ENCODE assay signal across 18 mouse cellular contexts in genomic region chr15:27790699-27791098, GRCm38 (mm10).
DNase-seq lines count a peak whose midpoint lies in the region; ATAC-seq and TF ChIP-seq lines count a peak whose summit lies in the region.
"Had no signal": no experiment of that assay in that cellular context is flagged by ENCODE, and none has a peak within 500 bp of the region (broad histone marks: within the 10 kb centered on the region; RNA-seq: fewer than 3 reads in every experiment).

No protein-coding gene starts in this region.

- intact Hi-C loops in left cerebral cortex, adult 2 months (cut with DNase I), result no loop called here
- intact Hi-C loops in gastrocnemius, postnatal 36 days (cut with DNase I), result no loop called here

- peak; percentile 42 for ATAC-seq in frontal cortex, adult (ENCODE audit: low TSS enrichment)
- ATAC-seq: forebrain, embryonic 15.5 days had no signal

- H3K4me3 ChIP-seq in left cerebral cortex, adult 2 months, result no peak overlapping the region
- H3K4me3 ChIP-seq in cortical plate, adult 2 months (ENCODE audit: insufficient read depth, low read length), result no peak overlapping the region
- no peak overlapping the region for H3K4me3 ChIP-seq in olfactory bulb, adult 2 months (ENCODE audit: insufficient read depth, low read depth, low read length)
- H3K4me3 ChIP-seq: forebrain, embryonic 15.5 days; heart, embryonic 10.5 days; hindbrain, embryonic 13.5 days had no signal

- DNase-seq in frontal cortex, postnatal 14 days (ENCODE audit: low spot score in 2 of 2), result no peak
- peak in 1 of 2 experiments; percentile 15 for DNase-seq in left cerebral cortex, adult 2 months (ENCODE audit: extremely low spot score in 1 of 2, low spot score in 2 of 2)
- DNase-seq in left cerebral cortex, adult 9 months (ENCODE audit: low spot score in 2 of 2), result no peak
- no peak for DNase-seq in lung, adult 18-20 months
- no peak for DNase-seq in gastrocnemius, postnatal 36 days
- DNase-seq: adrenal gland, postnatal 10 days; cerebellum, adult 11-12 months; cerebellum, adult 9-10 months; cerebellum, postnatal 36 days; heart, adult 18-20 months; heart, postnatal 10 days; heart, postnatal 4 days had no signal

- H3K27ac ChIP-seq in left cerebral cortex, adult 2 months, result peak overlapping the region; percentile 95
- no peak overlapping the region; the same call in 1 of the 2 replicates for H3K27ac ChIP-seq in cortical plate, adult 2 months (ENCODE audit: insufficient read depth, low read length)
- peak overlapping the region; percentile 94; the same call in 1 of the 2 replicates for H3K27ac ChIP-seq in olfactory bulb, adult 2 months (ENCODE audit: insufficient read depth, low read depth, low read length)

- WGBS in olfactory bulb, adult 2 months, result 40% methylated on average over 6 of the region's 6 CpGs

- H3K4me1 ChIP-seq in cortical plate, adult 2 months (ENCODE audit: control insufficient read depth, insufficient read depth, low read length), result peaks cover 18% of the 10 kb centered on the region
- peaks cover 33% of the 10 kb centered on the region for H3K4me1 ChIP-seq in olfactory bulb, adult 2 months (ENCODE audit: control insufficient read depth, insufficient read depth, low read length)

- 0 out of 2 replicates have a peak, but pooled peaks have one; percentile 35 for TF ChIP-seq POLR2A in cortical plate, adult 2 months (IDR thresholded peaks at IDR 0.05; ENCODE audit: extremely low read depth, insufficient read depth, low read length)
- no peak for TF ChIP-seq POLR2A in olfactory bulb, adult 2 months (IDR thresholded peaks at IDR 0.05; ENCODE audit: insufficient read depth, low read depth, low read length)

- no peak for TF ChIP-seq CTCF in left cerebral cortex, adult 2 months (IDR thresholded peaks at IDR 0.05)
- no peak for TF ChIP-seq CTCF in cortical plate, adult 2 months (IDR thresholded peaks at IDR 0.05; ENCODE audit: extremely low read depth, insufficient read depth, low read length)
- no peak for TF ChIP-seq CTCF in olfactory bulb, adult 2 months (IDR thresholded peaks at IDR 0.05; ENCODE audit: insufficient read depth, low read depth, low read length)
